Mouse (Mus musculus) brain, embryonic 18.5 days (tissue): ENCODE measurements around the gene Sh3glb1.
A peak's percentile ranks its signal among the peaks of the same experiment; 100 is the strongest.

Experiments used
- DNase-seq: peaks from one replicate; pipeline ENCODE4 v3.0.0-alpha.2; 2012; ENCODE audit warnings: low read depth, low spot score

Gene Sh3glb1

GRCm38 (mm10) chr3:144715033-144715432 lies 5.1 kb downstream of the Sh3glb1 start:
- DNase-seq, result no peak

- DNase-seq, result no peak
Observed at GRCm38 (mm10) chr3:144714606-144715005, 5.5 kb downstream of the Sh3glb1 start.

GRCm38 (mm10) chr3:144714126-144714525 lies 6.0 kb downstream of the Sh3glb1 start:
- DNase-seq, result no peak

GRCm38 (mm10) chr3:144711607-144712206 lies 8.4 kb downstream of the Sh3glb1 start:
- no peak for DNase-seq

GRCm38 (mm10) chr3:144708612-144709011 lies 11.5 kb downstream of the Sh3glb1 start:
- no peak for DNase-seq

GRCm38 (mm10) chr3:144703959-144704358 lies 16.2 kb downstream of the Sh3glb1 start:
- no peak for DNase-seq

- no peak for DNase-seq
Observed at GRCm38 (mm10) chr3:144698790-144699433, 21.2 kb downstream of the Sh3glb1 start.

GRCm38 (mm10) chr3:144697942-144698341 lies 22.2 kb downstream of the Sh3glb1 start:
- DNase-seq, result no peak

GRCm38 (mm10) chr3:144697154-144697553 lies 23.0 kb downstream of the Sh3glb1 start:
- no peak for DNase-seq

- DNase-seq, result no peak
Observed at GRCm38 (mm10) chr3:144694941-144695340, 25.2 kb downstream of the Sh3glb1 start.

GRCm38 (mm10) chr3:144694040-144694439 lies 26.1 kb downstream of the Sh3glb1 start:
- no peak for DNase-seq

- peak; percentile 37 for DNase-seq
Observed at GRCm38 (mm10) chr3:144692052-144692451, 28.1 kb downstream of the Sh3glb1 start.

GRCm38 (mm10) chr3:144689236-144689635 lies 30.9 kb downstream of the Sh3glb1 start:
- no peak for DNase-seq

- no peak for DNase-seq
Observed at GRCm38 (mm10) chr3:144688284-144688683, 31.9 kb downstream of the Sh3glb1 start.

- no peak for DNase-seq
Observed at GRCm38 (mm10) chr3:144687618-144688017, 32.5 kb downstream of the Sh3glb1 start.

- DNase-seq, result no peak
Observed at GRCm38 (mm10) chr3:144686146-144686545, 34.0 kb downstream of the Sh3glb1 start.

GRCm38 (mm10) chr3:144683136-144683814 lies 36.9 kb downstream of the Sh3glb1 start:
- DNase-seq, result no peak

- DNase-seq, result no peak
Observed at GRCm38 (mm10) chr3:144681542-144681941, 38.6 kb downstream of the Sh3glb1 start.

- DNase-seq, result no peak
Observed at GRCm38 (mm10) chr3:144679701-144680159, 40.4 kb downstream of the Sh3glb1 start.

- no peak for DNase-seq
Observed at GRCm38 (mm10) chr3:144679137-144679536, 41.0 kb downstream of the Sh3glb1 start.

GRCm38 (mm10) chr3:144677751-144678150 lies 42.4 kb downstream of the Sh3glb1 start:
- no peak for DNase-seq

- DNase-seq, result no peak
Observed at GRCm38 (mm10) chr3:144676249-144676648, 43.9 kb downstream of the Sh3glb1 start.

GRCm38 (mm10) chr3:144672016-144672415 lies 48.1 kb downstream of the Sh3glb1 start:
- DNase-seq, result no peak
